Mouse (Mus musculus): Measurements from ENCODE around the gene Iqcf1. TPM values are rescaled to one million over a fixed set of nuclear protein-coding genes. Genes with fewer than 3 reads are reported as not detected.

Gene Iqcf1
- total RNA-seq, 1 experiment: 1.7 TPM

GRCm38 (mm10) chr9:106452351-106452750 is 47.4 kb upstream of the Iqcf1 start:
- TF ChIP-seq HCFC1 (IDR thresholded peaks at IDR 0.05; ENCODE audit: borderline replicate concordance, insufficient read depth, low read length): no peak
- TF ChIP-seq ZNF384 (IDR thresholded peaks at IDR 0.05; ENCODE audit: low read depth, low read length): no peak
- TF ChIP-seq CHD2 (IDR thresholded peaks at IDR 0.05; ENCODE audit: low read depth, low read length): no peak
- TF ChIP-seq ZC3H11A (IDR thresholded peaks at IDR 0.05; ENCODE audit: borderline replicate concordance, low read depth, low read length): no peak
- no peak for TF ChIP-seq MAFK (IDR thresholded peaks at IDR 0.05; ENCODE audit: insufficient read depth, low read depth, low read length)
- no peak for DNase-seq (ENCODE audit: low read depth, low spot score)
- Histone ChIP-seq H3K9me3 (ENCODE audit: control insufficient read depth, insufficient read depth, low read depth, low read length) (no peaks in the 10 kb centered on the region), H3K36me3 (ENCODE audit: control insufficient read depth, insufficient read depth, low read length, poor library complexity, severe bottlenecking) (no peaks in the 10 kb centered on the region; the same call in 1 of the 2 replicates), H3K4me3 (ENCODE audit: insufficient read depth in 1 of 2, low read depth in 1 of 2, low read length in 2 of 2, poor library complexity in 1 of 2, severe bottlenecking in 1 of 2) (peak overlapping the region; percentile 85 to 87), H3K9ac (ENCODE audit: insufficient read depth, low read depth, low read length, poor library complexity, severe bottlenecking) (peak overlapping the region; percentile 86), H3K4me1 (ENCODE audit: control insufficient read depth in 2 of 2, insufficient read depth in 2 of 2, low read length in 2 of 2, poor library complexity in 1 of 2) (peaks cover 18 to 41% of the 10 kb centered on the region in 2 experiments), H3K27ac (ENCODE audit: insufficient read depth, low read depth, low read length, poor library complexity, severe bottlenecking) (peak overlapping the region; percentile 94)
- in situ Hi-C loops (cut with MboI; ENCODE audit: low sequenced_read_pairs in 2 of 2, unreplicated experiment in 2 of 2): no loop called here

- Histone ChIP-seq H3K36me3 (ENCODE audit: control insufficient read depth, insufficient read depth, low read length, poor library complexity, severe bottlenecking) (no peaks in the 10 kb centered on the region; the same call in 1 of the 2 replicates), H3K9me3 (ENCODE audit: control insufficient read depth, insufficient read depth, low read depth, low read length) (no peaks in the 10 kb centered on the region), H3K27ac (ENCODE audit: insufficient read depth, low read depth, low read length, poor library complexity, severe bottlenecking) (peak overlapping the region; percentile 94), H3K4me3 (ENCODE audit: insufficient read depth in 1 of 2, low read depth in 1 of 2, low read length in 2 of 2, poor library complexity in 1 of 2, severe bottlenecking in 1 of 2) (peak overlapping the region; percentile 85 to 87), H3K9ac (ENCODE audit: insufficient read depth, low read depth, low read length, poor library complexity, severe bottlenecking) (peak overlapping the region; percentile 86), H3K4me1 (ENCODE audit: control insufficient read depth in 2 of 2, insufficient read depth in 2 of 2, low read length in 2 of 2, poor library complexity in 1 of 2) (peaks cover 17 to 44% of the 10 kb centered on the region in 2 experiments)
- no peak for DNase-seq (ENCODE audit: low read depth, low spot score)
- TF ChIP-seq CHD2 (IDR thresholded peaks at IDR 0.05; ENCODE audit: low read depth, low read length) (0 out of 2 replicates have a peak, but pooled peaks have one; percentile 11), HCFC1 (IDR thresholded peaks at IDR 0.05; ENCODE audit: borderline replicate concordance, insufficient read depth, low read length) (no peak), ZNF384 (IDR thresholded peaks at IDR 0.05; ENCODE audit: low read depth, low read length) (no peak), MAFK (IDR thresholded peaks at IDR 0.05; ENCODE audit: insufficient read depth, low read depth, low read length) (no peak)
- in situ Hi-C loops (cut with MboI; ENCODE audit: low sequenced_read_pairs in 2 of 2, unreplicated experiment in 2 of 2): no loop called here
Measured at GRCm38 (mm10) chr9:106452821-106453220, 46.9 kb upstream of the Iqcf1 start.

- H3K27ac ChIP-seq (ENCODE audit: insufficient read depth, low read depth, low read length, poor library complexity, severe bottlenecking): peak within 1 kb of the TSS; percentile 94
- no peak for DNase-seq (ENCODE audit: low read depth, low spot score)
- peak within 1 kb of the TSS; percentile 85 to 87 for H3K4me3 ChIP-seq (ENCODE audit: insufficient read depth in 1 of 2, low read depth in 1 of 2, low read length in 2 of 2, poor library complexity in 1 of 2, severe bottlenecking in 1 of 2)
- peak within 1 kb of the TSS; percentile 86 for H3K9ac ChIP-seq (ENCODE audit: insufficient read depth, low read depth, low read length, poor library complexity, severe bottlenecking)
- H3K36me3 ChIP-seq (ENCODE audit: control insufficient read depth, insufficient read depth, low read length, poor library complexity, severe bottlenecking): no peaks in the 10 kb centered on the region; the same call in 1 of the 2 replicates
- TF ChIP-seq MAFK (IDR thresholded peaks at IDR 0.05; ENCODE audit: insufficient read depth, low read depth, low read length) (no peak), ZNF384 (IDR thresholded peaks at IDR 0.05; ENCODE audit: low read depth, low read length) (no peak), ZC3H11A (IDR thresholded peaks at IDR 0.05; ENCODE audit: borderline replicate concordance, low read depth, low read length) (no peak), CHD2 (IDR thresholded peaks at IDR 0.05; ENCODE audit: low read depth, low read length) (no peak)
- peaks cover 15 to 47% of the 10 kb centered on the region in 2 experiments for H3K4me1 ChIP-seq (ENCODE audit: control insufficient read depth in 2 of 2, insufficient read depth in 2 of 2, low read length in 2 of 2, poor library complexity in 1 of 2)
- H3K9me3 ChIP-seq (ENCODE audit: control insufficient read depth, insufficient read depth, low read depth, low read length): no peaks in the 10 kb centered on the region
- in situ Hi-C loops (cut with MboI; ENCODE audit: low sequenced_read_pairs in 2 of 2, unreplicated experiment in 2 of 2): no loop called here
Measured at GRCm38 (mm10) chr9:106453271-106454070, 46.3 kb upstream of the Iqcf1 start, which contains the start of gene Pcbp4. TSS of gene Pcbp4 (plus strand) at chr9:106453291.

GRCm38 (mm10) chr9:106454071-106454761 is 45.6 kb upstream of the Iqcf1 start:
- DNase-seq (ENCODE audit: low read depth, low spot score): no peak
- Histone ChIP-seq H3K9me3 (ENCODE audit: control insufficient read depth, insufficient read depth, low read depth, low read length) (no peaks in the 10 kb centered on the region), H3K36me3 (ENCODE audit: control insufficient read depth, insufficient read depth, low read length, poor library complexity, severe bottlenecking) (no peaks in the 10 kb centered on the region; the same call in 1 of the 2 replicates), H3K27ac (ENCODE audit: insufficient read depth, low read depth, low read length, poor library complexity, severe bottlenecking) (peak overlapping the region; percentile 81; the same call in 1 of the 2 replicates), H3K9ac (ENCODE audit: insufficient read depth, low read depth, low read length, poor library complexity, severe bottlenecking) (peak overlapping the region; percentile 77), H3K4me1 (ENCODE audit: control insufficient read depth in 2 of 2, insufficient read depth in 2 of 2, low read length in 2 of 2, poor library complexity in 1 of 2) (peaks cover 15 to 46% of the 10 kb centered on the region in 2 experiments), H3K4me3 (ENCODE audit: insufficient read depth in 1 of 2, low read depth in 1 of 2, low read length in 2 of 2, poor library complexity in 1 of 2, severe bottlenecking in 1 of 2) (peak overlapping the region; percentile 76 to 85)
- in situ Hi-C loops (cut with MboI; ENCODE audit: low sequenced_read_pairs in 2 of 2, unreplicated experiment in 2 of 2): no loop called here
- no peak for TF ChIP-seq CHD2 (IDR thresholded peaks at IDR 0.05; ENCODE audit: low read depth, low read length)
- TF ChIP-seq ZNF384 (IDR thresholded peaks at IDR 0.05; ENCODE audit: low read depth, low read length): no peak
- TF ChIP-seq ZC3H11A (IDR thresholded peaks at IDR 0.05; ENCODE audit: borderline replicate concordance, low read depth, low read length): no peak
- TF ChIP-seq HCFC1 (IDR thresholded peaks at IDR 0.05; ENCODE audit: borderline replicate concordance, insufficient read depth, low read length): no peak
- TF ChIP-seq MAFK (IDR thresholded peaks at IDR 0.05; ENCODE audit: insufficient read depth, low read depth, low read length): no peak
